Mouse (Mus musculus) heart, embryonic 10.5 days (tissue): Measurements from ENCODE around the gene Hmcn1. TPM values are rescaled to one million over a fixed set of nuclear protein-coding genes. Genes with fewer than 3 reads are reported as not detected.

Experiments used
- DNase-seq: peaks from one replicate; pipeline ENCODE4 v3.0.0-alpha.2; 2017; ENCODE audit warnings: low spot score
- H3K27ac ChIP-seq: fragments of 300-500 bp; sonication (generic); 2 replicates; pipeline ENCODE4 v1.5.1; 2016; ENCODE audit warnings: mild to moderate bottlenecking
- H3K27me3 ChIP-seq: fragments of 300-500 bp; sonication (generic); 2 replicates; pipeline ENCODE4 v1.6.1; 2016; ENCODE audit warnings: mild to moderate bottlenecking; ENCODE audit not compliant: poor library complexity, insufficient read depth, severe bottlenecking
- H3K36me3 ChIP-seq: fragments of 300-500 bp; sonication (generic); 2 replicates; pipeline ENCODE4 v1.6.1; 2016; ENCODE audit warnings: mild to moderate bottlenecking, moderate library complexity
- H3K4me1 ChIP-seq: fragments of 300-500 bp; sonication (generic); 2 replicates; pipeline ENCODE4 v1.6.1; 2016; ENCODE audit warnings: mild to moderate bottlenecking
- H3K4me3 ChIP-seq: fragments of 300-500 bp; sonication (generic); 2 replicates; pipeline ENCODE4 v1.5.1; 2016; ENCODE audit warnings: mild to moderate bottlenecking, moderate library complexity
- H3K9me3 ChIP-seq: fragments of 300-500 bp; sonication (generic); 2 replicates; pipeline ENCODE4 v1.6.1; 2016; ENCODE audit warnings: mild to moderate bottlenecking, moderate library complexity
- WGBS: fragments of 180-500 bp; shearing (Covaris S2); methylation state at CpG from one replicate; pipeline ENCODE4 v1.1.7; 2016; 5-methylcytosine and 5-hydroxymethylcytosine counted together
- polyA plus RNA-seq: library from polyadenylated mRNA; unstranded; fragments of >200 nt; fragmentation: Nextera tagmentation; extraction: Ambion mirVana; gene quantifications from 2 replicates; pipeline ENCODE4 v1.2.1, GENCODE M21; 2016

Hmcn1 gene
- polyA plus RNA-seq, 1 experiment from 2014 or later = 8.8 TPM

GRCm38 (mm10) chr1:150978651-150979050, 14.6 kb downstream of the Hmcn1 start:
- Histone ChIP-seq H3K36me3 (no peaks in the 10 kb centered on the region), H3K27ac (no peak overlapping the region), H3K9me3 (no peaks in the 10 kb centered on the region), H3K27me3 (no peaks in the 10 kb centered on the region), H3K4me3 (no peak overlapping the region), H3K4me1 (peaks cover 16% of the 10 kb centered on the region)
- DNase-seq = no peak
- WGBS = 87% methylated on average over 3 of the region's 3 CpGs

- no peaks in the 10 kb centered on the region for H3K36me3 ChIP-seq
- no peak overlapping the region for H3K27ac ChIP-seq
- no peaks in the 10 kb centered on the region for H3K9me3 ChIP-seq
- DNase-seq = no peak
- no peak overlapping the region for H3K4me3 ChIP-seq
- peaks cover 11% of the 10 kb centered on the region; the same call in 1 of the 2 replicates for H3K4me1 ChIP-seq
- no peaks in the 10 kb centered on the region for H3K27me3 ChIP-seq
- WGBS = 11% methylated on average over 2 of the region's 2 CpGs
These were observed 17.0 kb downstream of the Hmcn1 start for GRCm38 (mm10) chr1:150976263-150976662.

- Histone ChIP-seq H3K4me3 (no peak overlapping the region), H3K27me3 (no peaks in the 10 kb centered on the region), H3K36me3 (no peaks in the 10 kb centered on the region), H3K27ac (no peak overlapping the region), H3K9me3 (no peaks in the 10 kb centered on the region), H3K4me1 (peaks cover 15% of the 10 kb centered on the region)
- DNase-seq = no peak
- WGBS = 67% methylated on average over 5 of the region's 5 CpGs
These were observed 33.7 kb downstream of the Hmcn1 start for GRCm38 (mm10) chr1:150959486-150960074.

- Histone ChIP-seq H3K36me3 (0 out of 2 replicates have a peak, but pooled peaks cover 2% of the 10 kb centered on the region), H3K9me3 (no peaks in the 10 kb centered on the region), H3K4me1 (peaks cover 9% of the 10 kb centered on the region), H3K27me3 (no peaks in the 10 kb centered on the region), H3K27ac (no peak overlapping the region), H3K4me3 (no peak overlapping the region)
- WGBS = 75% methylated on average over 5 of the region's 5 CpGs
- no peak for DNase-seq
These were observed 42.2 kb downstream of the Hmcn1 start for GRCm38 (mm10) chr1:150951004-150951403.

GRCm38 (mm10) chr1:150950046-150950445, 43.2 kb downstream of the Hmcn1 start:
- peaks cover 8% of the 10 kb centered on the region for H3K4me1 ChIP-seq
- H3K27me3 ChIP-seq = no peaks in the 10 kb centered on the region
- no peak overlapping the region for H3K27ac ChIP-seq
- no peak for DNase-seq
- WGBS = 51% methylated on average over 3 of the region's 3 CpGs
- H3K36me3 ChIP-seq = 0 out of 2 replicates have a peak, but pooled peaks cover 2% of the 10 kb centered on the region
- no peak overlapping the region for H3K4me3 ChIP-seq
- H3K9me3 ChIP-seq = no peaks in the 10 kb centered on the region

DNA sequence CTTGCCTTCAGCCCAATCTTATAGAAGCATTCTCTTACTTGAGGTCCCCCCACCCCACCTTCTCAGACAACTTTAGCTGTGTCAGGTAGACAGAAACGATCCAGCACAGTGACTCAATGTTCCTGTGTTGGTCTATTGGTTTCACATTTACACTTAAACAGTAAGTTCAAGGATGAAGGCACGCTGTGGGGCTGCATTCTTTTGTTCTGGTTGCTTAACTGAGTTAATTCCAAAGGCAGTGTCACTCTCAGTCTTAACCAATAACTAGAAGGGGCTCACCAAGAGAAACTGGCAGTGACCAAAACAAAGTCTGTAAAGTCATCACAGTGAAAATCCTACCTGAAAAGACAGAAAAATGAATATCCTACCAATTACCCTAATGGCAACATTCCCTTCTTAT, 44.3 kb downstream of the Hmcn1 start:
- H3K4me1 ChIP-seq = peaks cover 13% of the 10 kb centered on the region
- H3K27ac ChIP-seq = no peak overlapping the region
- H3K27me3 ChIP-seq = no peaks in the 10 kb centered on the region
- no peak for DNase-seq
- WGBS = 77% methylated on average over 2 of the region's 2 CpGs
- H3K4me3 ChIP-seq = no peak overlapping the region
- 0 out of 2 replicates have a peak, but pooled peaks cover 2% of the 10 kb centered on the region for H3K36me3 ChIP-seq
- no peaks in the 10 kb centered on the region for H3K9me3 ChIP-seq

DNA sequence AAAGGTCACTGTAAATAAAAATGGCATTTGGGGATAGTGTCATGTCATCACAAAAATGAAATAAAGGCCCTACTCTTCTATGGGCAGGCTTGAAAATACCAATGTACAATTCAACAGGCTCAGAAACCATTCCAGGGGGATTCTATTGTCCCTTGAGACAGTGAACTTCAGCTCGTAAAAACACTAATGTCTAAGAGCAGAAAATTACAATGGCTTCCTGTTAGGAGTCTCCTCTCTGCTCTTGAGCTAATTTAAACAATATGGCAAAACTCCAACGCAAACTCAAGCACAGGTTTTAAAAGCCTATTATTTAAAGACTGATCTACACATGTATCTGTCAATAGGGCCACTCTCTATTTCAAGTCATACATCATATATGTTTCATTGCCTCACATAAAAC, 49.6 kb downstream of the Hmcn1 start:
- Histone ChIP-seq H3K4me1 (peaks cover 5% of the 10 kb centered on the region; the same call in 1 of the 2 replicates), H3K9me3 (no peaks in the 10 kb centered on the region), H3K4me3 (no peak overlapping the region), H3K27me3 (no peaks in the 10 kb centered on the region), H3K27ac (no peak overlapping the region), H3K36me3 (no peaks in the 10 kb centered on the region)
- 52% methylated on average over 2 of the region's 2 CpGs for WGBS
- no peak for DNase-seq

DNA sequence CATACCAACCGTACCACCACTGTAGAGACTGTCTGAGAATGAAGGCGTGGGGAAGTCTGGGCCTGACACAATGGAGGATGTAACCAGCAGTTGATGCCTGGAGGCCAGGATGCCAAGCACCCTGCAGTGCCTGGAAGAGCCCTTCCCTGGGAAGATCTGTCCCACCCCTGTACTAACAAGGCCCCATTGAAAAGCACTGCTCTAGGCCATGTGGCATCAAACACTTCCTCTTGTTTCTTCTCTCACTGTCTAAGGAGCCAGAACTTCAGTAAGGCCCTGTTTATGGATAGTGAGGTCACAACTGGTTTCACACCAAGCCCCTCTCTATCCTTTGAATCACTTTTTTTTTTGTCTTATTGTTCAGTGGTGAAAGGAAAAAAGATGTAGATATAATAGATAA, 51.1 kb downstream of the Hmcn1 start:
- Histone ChIP-seq H3K9me3 (no peaks in the 10 kb centered on the region), H3K4me1 (peaks cover 7% of the 10 kb centered on the region; the same call in 1 of the 2 replicates), H3K36me3 (no peaks in the 10 kb centered on the region), H3K27me3 (no peaks in the 10 kb centered on the region), H3K27ac (no peak overlapping the region), H3K4me3 (no peak overlapping the region)
- no peak for DNase-seq
- WGBS = 77% methylated on average over 2 of the region's 2 CpGs

DNA sequence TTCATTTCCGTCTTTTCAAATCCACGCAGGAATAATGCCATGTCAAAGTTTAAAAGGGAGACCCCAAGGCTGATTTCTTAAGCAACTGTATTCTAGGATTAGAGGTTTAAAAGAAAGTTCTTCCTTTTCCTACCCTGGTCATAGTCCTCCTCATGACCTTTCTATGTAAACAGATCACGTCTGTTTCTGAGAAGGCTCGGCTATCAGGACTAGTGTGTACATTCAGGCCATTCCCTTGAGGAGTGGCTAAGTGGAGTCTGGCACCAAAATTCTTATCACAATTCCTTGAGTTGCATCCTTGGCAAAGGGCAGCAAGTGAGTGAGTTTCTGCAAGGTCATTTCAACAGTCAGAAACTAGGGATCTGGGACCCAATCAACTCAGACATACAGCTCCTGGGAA, 56.4 kb downstream of the Hmcn1 start:
- H3K27ac ChIP-seq = no peak overlapping the region
- H3K27me3 ChIP-seq = no peaks in the 10 kb centered on the region
- peaks cover 9% of the 10 kb centered on the region; the same call in 1 of the 2 replicates for H3K4me1 ChIP-seq
- H3K4me3 ChIP-seq = no peak overlapping the region
- WGBS = 54% methylated on average over 4 of the region's 4 CpGs
- H3K36me3 ChIP-seq = no peaks in the 10 kb centered on the region
- no peak for DNase-seq
- H3K9me3 ChIP-seq = no peaks in the 10 kb centered on the region

GRCm38 (mm10) chr1:150933616-150934015, 59.6 kb downstream of the Hmcn1 start:
- H3K4me1 ChIP-seq = peaks cover 9% of the 10 kb centered on the region; the same call in 1 of the 2 replicates
- H3K36me3 ChIP-seq = no peaks in the 10 kb centered on the region
- 37% methylated on average over 9 of the region's 9 CpGs for WGBS
- no peaks in the 10 kb centered on the region for H3K27me3 ChIP-seq
- H3K4me3 ChIP-seq = 0 out of 2 replicates have a peak overlapping the region, but pooled peaks have one; percentile 8
- no peaks in the 10 kb centered on the region for H3K9me3 ChIP-seq
- DNase-seq = no peak
- H3K27ac ChIP-seq = no peak overlapping the region

- Histone ChIP-seq H3K4me3 (no peak overlapping the region), H3K4me1 (no peaks in the 10 kb centered on the region; the same call in 1 of the 2 replicates), H3K27me3 (no peaks in the 10 kb centered on the region), H3K9me3 (no peaks in the 10 kb centered on the region), H3K27ac (no peak overlapping the region), H3K36me3 (no peaks in the 10 kb centered on the region)
- no peak for DNase-seq
- 75% methylated on average over 9 of the region's 9 CpGs for WGBS
These were observed 72.4 kb downstream of the Hmcn1 start for GRCm38 (mm10) chr1:150920860-150921259.

GRCm38 (mm10) chr1:150920276-150920675, 73.0 kb downstream of the Hmcn1 start:
- Histone ChIP-seq H3K4me3 (no peak overlapping the region), H3K9me3 (no peaks in the 10 kb centered on the region), H3K27ac (no peak overlapping the region), H3K4me1 (no peaks in the 10 kb centered on the region; the same call in 1 of the 2 replicates), H3K27me3 (no peaks in the 10 kb centered on the region), H3K36me3 (no peaks in the 10 kb centered on the region)
- WGBS = 45% methylated on average over 6 of the region's 6 CpGs
- no peak for DNase-seq

DNA sequence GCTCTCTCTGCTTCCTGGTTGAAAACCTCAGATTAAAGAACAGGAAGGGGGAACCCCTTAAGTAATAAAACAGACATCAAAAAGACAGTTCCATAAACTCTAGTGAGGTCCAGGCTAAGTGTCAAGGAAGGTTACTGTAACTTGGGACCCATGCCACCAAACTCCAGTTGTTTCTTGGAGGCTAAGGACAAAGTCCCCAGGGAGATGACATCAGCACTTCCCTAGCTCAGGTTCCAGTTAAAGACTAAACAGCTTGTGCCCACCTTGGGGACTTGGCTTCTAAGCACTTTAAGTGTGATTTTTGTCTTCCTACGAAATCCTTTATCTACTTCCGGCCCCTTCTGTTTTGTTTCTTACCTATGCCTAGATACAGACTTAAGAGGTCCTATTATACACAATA, 78.3 kb downstream of the Hmcn1 start:
- no peaks in the 10 kb centered on the region for H3K27me3 ChIP-seq
- H3K27ac ChIP-seq = peak overlapping the region; percentile 52; the same call in 1 of the 2 replicates
- no peak overlapping the region for H3K4me3 ChIP-seq
- WGBS = 59% methylated on average over 2 of the region's 2 CpGs
- no peaks in the 10 kb centered on the region for H3K9me3 ChIP-seq
- H3K36me3 ChIP-seq = no peaks in the 10 kb centered on the region
- no peak for DNase-seq
- H3K4me1 ChIP-seq = no peaks in the 10 kb centered on the region; the same call in 1 of the 2 replicates
